Mouse (Mus musculus) stomach, postnatal 0 days (tissue): ENCODE data around the gene Pck1.

Experiments
- CTCF ChIP-seq: IDR thresholded peaks from 2 replicates; pipeline ENCODE4 v1.5.1; 2016; ENCODE audit warnings: antibody characterized with exemption, low read depth, mild to moderate bottlenecking, moderate library complexity
- EP300 ChIP-seq: optimal IDR thresholded peaks from 2 replicates; pipeline ENCODE3; 2016; ENCODE audit warnings: antibody characterized with exemption

- TF ChIP-seq CTCF (no peak), EP300 (no peak)
Observed at GRCm38 (mm10) chr2:173106409-173106808, 46.4 kb upstream of the Pck1 start.
